Mouse (Mus musculus) forebrain, embryonic 10.5 days (tissue): ENCODE results near the gene Ctsz. TPM values are rescaled to one million over a fixed set of nuclear protein-coding genes. Genes with fewer than 3 reads are reported as not detected.
A peak's percentile ranks its signal among the peaks of the same experiment; 100 is the strongest.

ENCODE experiments used
- DNase-seq: peaks from one replicate; pipeline ENCODE4 v3.0.0-alpha.2; 2017; ENCODE audit warnings: low spot score; ENCODE audit errors: extremely low spot score
- H3K27ac ChIP-seq: fragments of 300-500 bp; sonication (generic); 2 replicates; pipeline ENCODE4 v1.5.1; 2016; ENCODE audit warnings: mild to moderate bottlenecking
- H3K27me3 ChIP-seq: fragments of 300-500 bp; sonication (generic); 2 replicates; pipeline ENCODE4 v1.6.1; 2016; ENCODE audit warnings: mild to moderate bottlenecking; ENCODE audit not compliant: poor library complexity, severe bottlenecking
- H3K36me3 ChIP-seq: fragments of 300-500 bp; sonication (generic); replicated peaks from 2 replicates; pipeline ENCODE4 v1.6.1; 2016; ENCODE audit warnings: mild to moderate bottlenecking, moderate library complexity
- H3K4me1 ChIP-seq: fragments of 300-500 bp; sonication (generic); 2 replicates; pipeline ENCODE4 v1.6.1; 2016
- H3K4me3 ChIP-seq: fragments of 300-500 bp; sonication (generic); 2 replicates; pipeline ENCODE4 v1.5.1; 2016; ENCODE audit warnings: mild to moderate bottlenecking, moderate library complexity
- H3K9me3 ChIP-seq: fragments of 300-500 bp; sonication (generic); 2 replicates; pipeline ENCODE4 v1.6.1; 2016; ENCODE audit warnings: mild to moderate bottlenecking, moderate library complexity
- WGBS: fragments of 180-500 bp; shearing (Covaris S2); methylation state at CpG from one replicate; pipeline ENCODE4 v1.1.7; 2016; 5-methylcytosine and 5-hydroxymethylcytosine counted together
- polyA plus RNA-seq: library from polyadenylated mRNA; unstranded; fragments of >200 nt; fragmentation: Nextera tagmentation; extraction: Ambion mirVana; gene quantifications from 2 replicates; pipeline ENCODE4 v1.2.1, GENCODE M21; 2016

The Ctsz gene
- polyA plus RNA-seq, 1 experiment from 2014 or later, result 106 TPM

GRCm38 (mm10) chr2:174415001-174415730, 23.7 kb downstream of the Ctsz start:
- Histone ChIP-seq H3K9me3 (no peaks in the 10 kb centered on the region), H3K4me1 (peaks cover 19% of the 10 kb centered on the region), H3K27ac (peak overlapping the region; percentile 94), H3K4me3 (peak overlapping the region; percentile 75), H3K36me3 (peaks cover 26% of the 10 kb centered on the region), H3K27me3 (no peaks in the 10 kb centered on the region)
- no peak for DNase-seq
- WGBS, result 47% methylated on average over 18 of the region's 18 CpGs

- DNase-seq, result no peak
- 80% methylated on average over 7 of the region's 7 CpGs for WGBS
- Histone ChIP-seq H3K27ac (no peak overlapping the region), H3K27me3 (no peaks in the 10 kb centered on the region), H3K4me3 (no peak overlapping the region), H3K4me1 (peaks cover 19% of the 10 kb centered on the region), H3K9me3 (no peaks in the 10 kb centered on the region), H3K36me3 (peaks cover 7% of the 10 kb centered on the region)
Measured at GRCm38 (mm10) chr2:174413127-174413526, 25.7 kb downstream of the Ctsz start.

GRCm38 (mm10) chr2:174410222-174410621, 28.6 kb downstream of the Ctsz start:
- no peak for DNase-seq
- H3K36me3 ChIP-seq, result no peaks in the 10 kb centered on the region
- no peaks in the 10 kb centered on the region for H3K27me3 ChIP-seq
- H3K27ac ChIP-seq, result no peak overlapping the region
- no peak overlapping the region for H3K4me3 ChIP-seq
- H3K9me3 ChIP-seq, result no peaks in the 10 kb centered on the region
- 67% methylated on average over 2 of the region's 2 CpGs for WGBS
- H3K4me1 ChIP-seq, result no peaks in the 10 kb centered on the region

GRCm38 (mm10) chr2:174400396-174400795, 38.4 kb downstream of the Ctsz start:
- H3K4me3 ChIP-seq, result no peak overlapping the region
- H3K27ac ChIP-seq, result no peak overlapping the region
- 71% methylated on average over 4 of the region's 4 CpGs for WGBS
- no peak for DNase-seq
- H3K27me3 ChIP-seq, result no peaks in the 10 kb centered on the region
- no peaks in the 10 kb centered on the region for H3K9me3 ChIP-seq
- no peaks in the 10 kb centered on the region for H3K4me1 ChIP-seq
- H3K36me3 ChIP-seq, result no peaks in the 10 kb centered on the region

GRCm38 (mm10) chr2:174397881-174398280, 41.0 kb downstream of the Ctsz start:
- H3K4me1 ChIP-seq, result no peaks in the 10 kb centered on the region
- no peaks in the 10 kb centered on the region for H3K9me3 ChIP-seq
- no peak overlapping the region for H3K27ac ChIP-seq
- WGBS, result 91% methylated on average over 6 of the region's 6 CpGs
- H3K36me3 ChIP-seq, result no peaks in the 10 kb centered on the region
- DNase-seq, result no peak
- H3K27me3 ChIP-seq, result no peaks in the 10 kb centered on the region
- no peak overlapping the region for H3K4me3 ChIP-seq

- WGBS, result 90% methylated on average over 1 of the region's 1 CpGs
- no peaks in the 10 kb centered on the region for H3K27me3 ChIP-seq
- peaks cover 4% of the 10 kb centered on the region for H3K4me1 ChIP-seq
- H3K9me3 ChIP-seq, result no peaks in the 10 kb centered on the region
- no peaks in the 10 kb centered on the region for H3K36me3 ChIP-seq
- DNase-seq, result no peak
- no peak overlapping the region for H3K27ac ChIP-seq
- H3K4me3 ChIP-seq, result no peak overlapping the region
Measured at GRCm38 (mm10) chr2:174397065-174397464, 41.8 kb downstream of the Ctsz start.

- H3K4me3 ChIP-seq, result no peak overlapping the region
- no peaks in the 10 kb centered on the region for H3K9me3 ChIP-seq
- H3K27me3 ChIP-seq, result no peaks in the 10 kb centered on the region
- no peak overlapping the region for H3K27ac ChIP-seq
- no peaks in the 10 kb centered on the region for H3K36me3 ChIP-seq
- peaks cover 4% of the 10 kb centered on the region for H3K4me1 ChIP-seq
- 90% methylated on average over 10 of the region's 10 CpGs for WGBS
- DNase-seq, result no peak
Measured at GRCm38 (mm10) chr2:174396643-174397042, 42.2 kb downstream of the Ctsz start.

GRCm38 (mm10) chr2:174393383-174393782, 45.5 kb downstream of the Ctsz start:
- H3K4me3 ChIP-seq, result no peak overlapping the region

GRCm38 (mm10) chr2:174392554-174392953, 46.3 kb downstream of the Ctsz start:
- no peaks in the 10 kb centered on the region for H3K27me3 ChIP-seq
- 66% methylated on average over 9 of the region's 9 CpGs for WGBS
- H3K9me3 ChIP-seq, result no peaks in the 10 kb centered on the region
- no peak for DNase-seq
- H3K4me1 ChIP-seq, result peaks cover 4% of the 10 kb centered on the region
- no peak overlapping the region for H3K27ac ChIP-seq
- no peaks in the 10 kb centered on the region for H3K36me3 ChIP-seq
- H3K4me3 ChIP-seq, result no peak overlapping the region

More at GRCm38 (mm10) chr2:174393383-174393782, 45.5 kb downstream of the Ctsz start:
- H3K27ac ChIP-seq, result no peak overlapping the region
- WGBS, result 88% methylated on average over 5 of the region's 5 CpGs
- DNase-seq, result no peak
- no peaks in the 10 kb centered on the region for H3K9me3 ChIP-seq
- H3K27me3 ChIP-seq, result no peaks in the 10 kb centered on the region
- H3K36me3 ChIP-seq, result no peaks in the 10 kb centered on the region
- H3K4me1 ChIP-seq, result peaks cover 4% of the 10 kb centered on the region

GRCm38 (mm10) chr2:174391936-174392335, 46.9 kb downstream of the Ctsz start:
- WGBS, result 88% methylated on average over 3 of the region's 3 CpGs
- no peaks in the 10 kb centered on the region for H3K27me3 ChIP-seq
- H3K4me3 ChIP-seq, result no peak overlapping the region
- H3K27ac ChIP-seq, result no peak overlapping the region
- no peaks in the 10 kb centered on the region for H3K9me3 ChIP-seq
- H3K4me1 ChIP-seq, result peaks cover 4% of the 10 kb centered on the region
- DNase-seq, result no peak
- H3K36me3 ChIP-seq, result no peaks in the 10 kb centered on the region

GRCm38 (mm10) chr2:174381021-174381420, 57.8 kb downstream of the Ctsz start:
- H3K36me3 ChIP-seq, result no peaks in the 10 kb centered on the region
- no peaks in the 10 kb centered on the region for H3K9me3 ChIP-seq
- no peak overlapping the region for H3K4me3 ChIP-seq
- DNase-seq, result no peak
- WGBS, result 93% methylated on average over 9 of the region's 9 CpGs
- no peaks in the 10 kb centered on the region for H3K27me3 ChIP-seq
- no peaks in the 10 kb centered on the region for H3K4me1 ChIP-seq
- no peak overlapping the region for H3K27ac ChIP-seq
